Mouse (Mus musculus) C2C12 (cell line): Measurements from ENCODE around the gene Psmb1.

Experiments used
- CTCF ChIP-seq: IDR thresholded peaks from one replicate; pipeline ENCODE4 v1.5.1; 2011; ENCODE audit not compliant: control insufficient read depth, insufficient read depth, insufficient read length
- USF1 ChIP-seq: IDR thresholded peaks from one replicate; pipeline ENCODE4 v1.6.1; 2011; ENCODE audit warnings: low read depth, mild to moderate bottlenecking, control low read depth, moderate library complexity

- no peak for TF ChIP-seq CTCF
- TF ChIP-seq USF1: no peak
Observed at GRCm38 (mm10) chr17:15497882-15498752, 1.4 kb downstream of the Psmb1 start.
